Mouse (Mus musculus) adrenal gland, postnatal 14 days (tissue): Measurements from ENCODE around the gene Fancc. TPM values are rescaled to one million over a fixed set of nuclear protein-coding genes. Genes with fewer than 3 reads are reported as not detected.
"Not testable (repeated sequence)": the region's sequence is repeated elsewhere in the genome, so short reads cannot be mapped to it uniquely, and the experiment has no call there.

Experiments
- DNase-seq: peaks from one replicate; pipeline ENCODE4 v3.0.0; 2021; ENCODE audit warnings: mixed read lengths
- total RNA-seq: library from RNA; stranded (reverse); gene quantifications from 2 replicates; pipeline ENCODE4 v1.2.3, GENCODE M21; 2021

The Fancc gene
- total RNA-seq, 1 experiment from 2014 or later, result 8.9 TPM

DNA sequence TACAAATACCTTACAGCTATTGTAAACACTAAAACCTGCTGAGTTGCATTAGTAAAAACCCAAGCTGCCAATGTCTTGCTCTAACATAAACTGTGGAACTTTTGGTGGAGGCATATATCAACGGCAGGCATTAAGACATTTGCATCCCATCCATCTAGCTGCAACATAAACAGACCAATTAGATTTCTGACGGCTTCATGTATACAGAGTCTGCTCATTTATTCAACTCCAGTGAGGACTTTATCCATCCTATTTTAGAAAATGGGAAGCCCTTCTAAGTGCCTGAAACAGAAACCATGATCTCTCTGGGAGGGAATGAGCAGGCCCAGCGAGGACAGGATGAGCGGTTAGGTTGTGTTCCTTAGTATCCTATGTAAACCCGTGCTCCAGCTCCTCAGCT lies 18.5 kb upstream of the Fancc start:
- no peak for DNase-seq

DNA sequence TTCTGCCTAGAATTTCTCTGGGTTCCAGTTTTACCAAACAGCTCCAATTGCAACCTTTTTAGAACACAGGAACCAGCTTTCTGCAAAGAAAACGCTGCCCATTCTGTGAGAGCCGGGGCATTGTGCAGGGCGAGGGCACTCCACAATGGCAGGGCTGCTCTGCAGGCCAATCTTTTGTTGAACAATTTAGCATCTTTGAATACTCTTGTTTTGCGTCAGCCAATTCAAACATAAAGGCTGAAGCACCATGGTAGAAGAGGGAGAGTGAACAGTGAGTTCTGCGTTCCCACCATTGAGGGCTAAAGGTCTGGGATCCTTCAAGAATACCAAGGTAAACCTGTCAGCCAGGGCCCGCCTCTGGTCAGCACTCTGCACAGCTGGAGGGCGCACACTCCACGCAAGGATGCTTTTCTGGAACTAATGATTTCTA lies 17.9 kb upstream of the Fancc start:
- no peak for DNase-seq

- peak; percentile 72 for DNase-seq
Measured at GRCm38 (mm10) chr13:63513374-63514098, 16.5 kb upstream of the Fancc start.

DNA sequence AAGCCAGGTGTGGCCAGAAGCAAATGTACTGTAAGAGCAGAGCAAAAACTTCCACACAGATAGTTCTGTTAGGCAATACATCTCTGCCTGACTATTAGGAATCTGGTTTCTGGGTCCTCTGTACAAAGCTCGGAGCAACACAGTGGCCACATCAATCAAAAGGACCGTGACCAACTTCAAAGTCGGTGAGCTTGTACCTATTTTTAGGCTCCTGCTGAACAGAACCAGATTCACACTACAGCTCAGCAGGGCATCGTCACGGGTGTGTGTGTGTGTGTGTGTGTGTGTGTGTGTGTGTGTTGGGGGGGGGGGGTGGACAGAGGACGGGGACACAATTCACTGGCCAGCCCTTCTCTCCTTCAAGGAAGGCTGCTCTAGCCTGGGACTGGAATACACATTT lies 15.3 kb upstream of the Fancc start:
- peak; percentile 57 for DNase-seq

- DNase-seq, result no peak
Measured at GRCm38 (mm10) chr13:63507821-63508220, 10.7 kb upstream of the Fancc start.

GRCm38 (mm10) chr13:63507001-63507556 lies 10.0 kb upstream of the Fancc start:
- DNase-seq, result peak; percentile 54

DNA sequence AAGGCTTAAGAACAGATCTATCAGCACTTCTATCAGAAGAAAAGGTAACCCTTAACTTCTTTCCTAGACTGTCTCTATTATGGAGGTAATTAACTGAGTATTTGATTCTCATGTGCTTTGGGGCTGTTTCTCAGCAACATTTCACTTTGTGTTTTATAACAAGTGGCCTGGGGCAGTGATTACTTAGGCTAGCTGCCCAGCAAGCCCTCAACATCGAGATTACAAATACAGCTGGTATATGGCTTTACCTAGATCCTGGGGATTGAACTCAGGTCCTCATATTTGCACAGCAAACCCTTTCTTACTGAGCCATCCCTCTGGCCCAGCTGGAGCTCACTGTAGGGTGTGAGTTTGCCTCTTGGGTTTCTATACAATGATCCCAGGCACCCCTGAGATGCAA lies 9.3 kb upstream of the Fancc start:
- no peak for DNase-seq

GRCm38 (mm10) chr13:63502391-63502790 lies 5.3 kb upstream of the Fancc start:
- DNase-seq, result no peak

GRCm38 (mm10) chr13:63499489-63499888 lies 2.4 kb upstream of the Fancc start:
- DNase-seq, result no peak

DNA sequence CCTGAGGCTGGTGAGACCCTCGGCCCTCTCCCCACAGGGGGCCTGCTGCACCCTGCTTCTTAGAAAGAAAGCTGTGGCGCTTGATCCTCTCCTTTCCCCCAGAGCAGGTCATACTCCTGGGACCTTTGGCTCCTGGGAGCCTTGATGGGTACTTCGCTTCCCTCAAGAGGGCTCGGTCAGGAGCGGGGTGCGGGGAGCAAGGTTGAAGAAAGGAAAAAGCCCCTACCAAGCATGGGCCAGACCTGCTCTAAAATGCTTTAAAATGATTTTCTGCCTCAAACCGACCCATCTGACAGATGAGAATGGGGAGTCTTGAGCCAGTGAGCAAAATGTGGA lies 9.4 kb downstream of the Fancc start:
- DNase-seq, result no peak

DNA sequence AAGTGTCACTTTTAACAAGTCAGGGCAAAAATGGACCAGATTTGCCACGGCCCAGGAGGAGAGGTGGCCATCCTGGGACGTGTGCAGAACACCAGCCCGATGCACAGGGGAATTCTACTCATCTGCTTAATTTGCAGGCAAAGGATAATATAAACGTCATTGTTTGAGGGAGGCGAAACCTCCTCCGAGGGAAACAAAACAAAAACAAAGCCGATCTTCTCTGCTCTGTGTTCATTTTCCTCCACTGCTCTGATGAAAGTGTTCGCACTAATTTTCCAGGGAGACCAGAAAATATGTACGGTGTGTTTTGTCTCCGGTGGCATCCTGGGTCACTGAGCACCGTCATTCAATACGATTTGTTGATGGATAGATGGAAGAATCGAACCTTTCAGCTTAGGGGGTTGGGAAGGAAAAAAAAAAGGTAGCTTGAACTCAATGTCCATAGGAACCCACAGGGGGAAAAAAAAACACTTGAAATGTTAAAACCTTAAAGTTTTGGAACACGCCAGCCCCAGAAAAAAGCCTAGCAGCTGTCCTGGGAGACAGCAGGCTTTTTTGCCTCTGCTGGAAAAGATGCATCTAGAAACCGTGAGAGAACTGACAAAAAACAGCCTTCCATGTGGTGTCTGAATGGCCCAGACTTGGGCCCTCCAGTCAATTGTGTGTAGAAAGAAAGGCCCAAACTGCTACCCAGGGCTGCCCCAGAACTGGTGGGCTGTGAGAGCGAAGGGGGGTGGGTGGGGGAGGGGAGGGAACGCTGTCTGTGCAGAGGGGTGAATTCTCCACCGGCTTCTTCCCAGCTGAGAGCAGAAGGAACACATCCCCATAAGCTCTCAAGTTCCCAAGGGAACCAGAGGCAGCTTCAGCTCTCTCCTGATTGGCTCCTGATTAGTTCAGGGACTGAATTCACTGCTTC lies 10.0 kb downstream of the Fancc start:
- DNase-seq, result no peak

GRCm38 (mm10) chr13:63475356-63475755 lies 21.7 kb downstream of the Fancc start:
- no peak for DNase-seq

- DNase-seq, result peak; percentile 44
Measured at GRCm38 (mm10) chr13:63452898-63453297, 44.2 kb downstream of the Fancc start.

- DNase-seq, result no peak
Measured at GRCm38 (mm10) chr13:63451140-63451539, 45.9 kb downstream of the Fancc start.

DNA sequence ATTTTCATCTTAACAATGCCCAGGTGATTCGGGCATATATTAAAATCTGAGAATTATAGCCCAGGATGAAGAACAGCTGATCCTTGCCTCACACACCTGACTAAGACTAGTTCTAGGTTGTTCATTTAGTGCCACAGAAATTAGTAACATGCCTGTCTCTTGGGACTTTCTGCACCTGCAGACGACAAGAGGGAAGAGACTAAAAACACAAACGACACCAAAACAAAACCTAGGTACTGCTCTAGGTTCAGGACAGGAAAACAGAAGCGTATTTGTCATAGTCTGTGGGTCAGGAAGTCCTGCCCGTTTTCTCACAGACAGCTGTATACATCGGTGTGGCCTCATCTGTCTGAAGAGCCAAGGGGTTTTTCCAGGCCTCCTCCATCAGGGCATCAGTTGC lies 51.7 kb downstream of the Fancc start:
- no peak for DNase-seq

DNA sequence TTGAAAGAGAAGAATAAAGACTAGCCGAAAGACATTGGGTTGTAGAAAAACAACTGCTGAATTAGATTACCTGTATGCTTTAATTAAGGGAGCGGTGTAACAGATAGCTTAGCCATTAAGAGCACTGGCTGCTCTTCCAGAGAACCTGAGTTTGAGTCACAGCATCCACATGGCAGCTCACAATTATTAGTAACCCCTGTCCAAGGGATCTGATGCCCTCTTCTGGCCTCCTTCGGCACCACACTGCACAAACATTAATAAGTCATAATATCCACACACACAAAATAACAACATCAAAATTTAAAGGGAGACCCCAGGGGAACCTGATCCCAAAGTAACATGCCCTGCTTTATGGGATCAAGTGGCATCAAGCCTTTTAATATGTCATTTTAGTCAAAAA lies 64.3 kb downstream of the Fancc start:
- peak; percentile 28 for DNase-seq

- DNase-seq, result no peak
Measured at GRCm38 (mm10) chr13:63431857-63432191, 65.3 kb downstream of the Fancc start.

- peak; percentile 98 for DNase-seq
Measured at GRCm38 (mm10) chr13:63431030-63431856, 65.8 kb downstream of the Fancc start.

DNA sequence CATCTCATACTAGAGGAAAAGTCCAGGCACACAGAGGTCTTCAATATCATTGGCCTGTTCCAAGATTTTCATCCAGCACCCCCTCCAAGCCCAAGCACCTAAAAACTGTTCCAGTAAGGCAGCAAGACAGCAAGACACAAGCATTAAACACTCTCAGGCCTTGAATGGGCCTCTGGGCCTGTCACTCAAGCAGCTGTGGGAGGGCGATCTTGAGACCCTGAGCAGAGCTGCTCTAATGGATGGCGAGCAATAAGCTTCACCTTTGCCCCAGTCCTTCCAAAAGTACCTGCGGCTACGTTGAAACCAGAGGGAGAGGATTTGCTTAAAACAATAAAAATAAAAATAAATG lies 66.4 kb downstream of the Fancc start:
- DNase-seq, result no peak

- no peak for DNase-seq
Measured at GRCm38 (mm10) chr13:63430206-63430605, 66.9 kb downstream of the Fancc start.

- not testable (repeated sequence) for DNase-seq
Measured at GRCm38 (mm10) chr13:63428211-63428610, 68.9 kb downstream of the Fancc start.

DNA sequence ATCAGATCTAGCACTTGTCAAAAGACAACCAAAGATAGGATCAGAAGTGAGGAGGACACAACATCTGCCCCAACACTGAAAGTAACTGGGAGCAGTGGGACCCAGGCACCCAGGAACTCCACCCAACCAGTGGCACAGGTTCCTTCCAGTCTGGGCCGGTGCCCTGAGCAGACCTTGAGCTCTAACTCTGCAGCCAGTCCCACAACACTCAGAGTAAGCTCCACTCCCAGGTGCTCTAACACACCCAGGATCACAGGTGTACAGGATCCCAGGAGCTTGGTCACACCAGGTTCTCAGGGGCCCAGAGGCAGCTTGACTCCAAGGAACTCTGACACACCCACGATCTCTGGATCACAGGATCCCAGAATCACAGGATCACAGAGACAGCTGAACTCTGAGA lies 74.0 kb downstream of the Fancc start:
- DNase-seq, result no peak

- DNase-seq, result no peak
Measured at GRCm38 (mm10) chr13:63421225-63421624, 75.9 kb downstream of the Fancc start.
